Mouse (Mus musculus): ENCODE results near the gene Sept3.

Gene Sept3

GRCm38 (mm10) chr15:82339634-82340254 lies 65.1 kb downstream of the Sept3 start:
- DNase-seq (ENCODE audit: low read depth, low spot score): no peak

GRCm38 (mm10) chr15:82340414-82341035 lies 65.8 kb downstream of the Sept3 start:
- DNase-seq (ENCODE audit: low read depth, low spot score): no peak

GRCm38 (mm10) chr15:82341036-82341501 lies 66.4 kb downstream of the Sept3 start:
- DNase-seq (ENCODE audit: low read depth, low spot score): no peak

GRCm38 (mm10) chr15:82341675-82342542 lies 67.2 kb downstream of the Sept3 start:
- no peak for DNase-seq (ENCODE audit: low read depth, low spot score)

GRCm38 (mm10) chr15:82342543-82342935 lies 67.8 kb downstream of the Sept3 start:
- DNase-seq (ENCODE audit: low read depth, low spot score): no peak

GRCm38 (mm10) chr15:82343368-82344287 lies 68.9 kb downstream of the Sept3 start:
- DNase-seq (ENCODE audit: low read depth, low spot score): no peak

All from embryo, embryonic 11.5 days (tissue).